Mouse (Mus musculus): ENCODE data around the gene Cdc40. TPM values are rescaled to one million over a fixed set of nuclear protein-coding genes. Genes with fewer than 3 reads are reported as not detected.

Gene Cdc40
- 35.8 and 37.0 TPM in 2 replicates for polyA plus RNA-seq (2015; fragmentation: Nextera tagmentation; extraction: Ambion mirVana)

DNA sequence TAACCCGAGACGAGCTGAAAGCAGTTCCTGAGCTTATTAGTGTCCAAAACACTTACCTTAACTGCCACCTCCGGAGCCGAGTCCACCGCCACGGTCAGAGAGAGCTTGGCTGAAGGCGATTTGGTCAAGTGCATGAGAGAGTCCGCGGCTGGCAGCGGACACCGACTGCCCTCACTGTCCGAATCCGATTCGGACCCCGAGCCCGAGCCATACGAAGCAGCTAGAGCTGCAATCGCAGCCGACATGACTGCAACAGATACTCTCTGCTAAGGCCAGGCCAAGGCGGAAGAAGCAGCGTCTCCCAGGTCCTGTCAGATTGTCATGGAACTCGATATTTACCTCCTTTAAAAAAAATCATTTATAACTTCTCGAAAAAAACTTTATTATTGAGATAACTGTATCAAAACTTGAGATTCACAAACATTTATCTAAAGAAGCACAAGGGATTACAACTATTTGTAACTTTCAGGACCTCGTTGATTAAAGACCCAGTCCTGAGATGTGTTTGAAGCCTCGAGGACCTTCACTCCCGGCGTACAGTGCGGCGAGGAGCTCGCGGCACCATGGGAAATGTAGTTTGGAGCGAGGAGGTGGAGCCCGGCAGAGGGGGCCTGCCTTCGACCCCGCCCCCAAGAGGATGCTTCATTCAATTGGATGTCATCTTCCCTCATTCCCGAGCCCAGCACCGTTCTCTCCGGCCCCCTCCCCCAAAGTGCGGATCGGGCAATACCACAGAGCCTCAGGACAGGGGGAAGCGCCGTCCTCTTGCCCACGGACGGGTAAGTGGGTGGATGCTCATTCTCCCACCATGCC is at the start of gene Cdc40, which contains the start of gene Wasf1:
Cdc40 (minus strand) TSS at position 481 of the 813 bp plus-strand sequence.
Wasf1 (plus strand) TSS at position 645 of the 813 bp plus-strand sequence.
- peak; percentile 95 for DNase-seq (ENCODE audit: low spot score)

DNA sequence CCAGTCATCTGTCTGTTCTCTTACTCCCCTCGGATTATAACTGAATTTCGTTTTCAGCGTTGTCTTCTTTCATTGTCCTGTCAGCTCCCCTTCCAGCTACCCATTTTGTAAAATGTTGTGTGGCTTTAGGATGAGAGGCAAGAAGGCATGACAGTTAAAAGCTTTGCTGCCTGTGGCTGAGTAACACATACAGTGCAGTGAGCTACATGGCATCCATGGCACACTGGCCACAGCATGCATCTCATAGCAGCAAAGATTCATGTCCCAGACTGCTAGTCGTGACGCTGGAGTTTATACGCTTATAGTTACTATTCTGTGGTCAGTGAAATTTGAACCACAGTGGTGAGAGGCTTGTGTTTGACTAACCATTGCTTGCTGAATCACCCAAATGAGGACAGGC is 36.4 kb upstream of the Cdc40 start:
- no peak for DNase-seq (ENCODE audit: low spot score)

DNA sequence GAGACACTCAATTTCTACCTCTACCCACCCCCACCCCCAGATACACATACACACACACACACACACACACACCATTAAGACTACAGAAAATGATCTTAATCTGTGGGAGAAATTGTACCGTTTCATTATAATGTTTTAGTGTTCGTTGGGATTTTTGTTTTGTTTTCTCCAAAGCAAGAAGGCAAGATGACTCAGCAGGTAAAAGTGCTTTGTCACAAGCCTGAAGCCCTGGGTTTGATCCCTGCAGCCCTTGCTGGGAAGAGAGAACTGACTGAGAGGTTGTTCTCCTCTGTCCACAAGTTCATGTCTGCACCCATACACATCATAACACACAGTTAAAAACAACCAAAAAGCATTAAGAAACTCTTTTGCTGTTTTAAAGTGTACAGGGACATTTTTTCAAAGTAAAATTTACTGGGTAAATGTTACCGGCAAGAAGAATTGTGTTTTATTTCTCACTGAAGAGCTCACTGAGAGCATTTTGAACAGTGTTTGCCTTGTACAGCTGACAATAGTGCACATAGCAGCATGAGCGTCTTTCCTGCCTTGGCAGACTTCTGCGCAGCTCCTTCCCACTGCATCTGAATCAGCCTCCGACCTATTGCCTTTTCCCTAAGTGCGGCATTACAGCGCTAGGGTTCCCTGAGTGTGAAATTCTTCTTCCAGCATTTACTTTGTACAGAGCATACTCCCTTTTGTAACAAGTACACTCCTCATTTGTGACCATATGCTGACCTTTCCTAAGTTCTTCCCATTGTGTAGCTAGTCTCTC is 35.7 kb upstream of the Cdc40 start:
- DNase-seq (ENCODE audit: low spot score) = no peak

DNA sequence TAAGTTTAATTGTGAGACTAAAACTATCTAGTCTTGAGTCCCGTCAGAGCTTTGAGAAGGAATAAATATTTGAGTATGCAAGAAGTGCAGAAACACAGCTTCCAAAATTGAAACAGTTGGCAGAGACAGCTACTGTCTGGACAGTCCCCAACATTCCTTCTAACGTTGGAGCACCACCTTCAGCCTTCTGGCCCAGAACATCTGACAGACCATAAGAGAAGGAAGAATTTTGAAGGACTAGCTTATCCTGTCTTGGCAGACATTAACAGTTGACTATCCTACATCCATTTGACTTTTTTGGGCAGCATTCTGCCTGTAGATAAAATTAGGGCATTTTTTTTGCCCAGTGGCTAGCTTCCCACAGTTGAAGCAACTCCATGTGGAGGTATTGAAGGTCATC is 32.1 kb upstream of the Cdc40 start:
- no peak for DNase-seq (ENCODE audit: low spot score)

DNA sequence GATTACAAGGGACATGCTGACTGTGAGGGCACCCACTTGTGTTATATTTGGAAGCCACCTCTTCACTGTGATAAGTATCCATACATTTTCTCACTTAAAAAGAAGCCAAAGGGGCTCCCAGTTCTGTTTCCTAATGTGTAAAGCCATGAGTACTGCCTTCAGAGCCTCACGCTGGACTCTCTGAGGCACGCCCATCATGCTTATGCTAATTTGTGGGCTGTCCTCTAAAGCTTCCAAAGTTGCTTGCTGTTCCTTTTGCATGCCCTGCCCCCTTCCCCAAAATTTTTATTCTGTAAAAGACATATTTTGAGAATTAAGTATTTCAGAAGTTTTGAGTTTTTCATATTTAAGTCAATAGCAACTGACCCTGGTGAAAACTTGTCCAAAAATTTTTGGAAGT is 27.7 kb upstream of the Cdc40 start:
- DNase-seq (ENCODE audit: low spot score) = no peak

DNA sequence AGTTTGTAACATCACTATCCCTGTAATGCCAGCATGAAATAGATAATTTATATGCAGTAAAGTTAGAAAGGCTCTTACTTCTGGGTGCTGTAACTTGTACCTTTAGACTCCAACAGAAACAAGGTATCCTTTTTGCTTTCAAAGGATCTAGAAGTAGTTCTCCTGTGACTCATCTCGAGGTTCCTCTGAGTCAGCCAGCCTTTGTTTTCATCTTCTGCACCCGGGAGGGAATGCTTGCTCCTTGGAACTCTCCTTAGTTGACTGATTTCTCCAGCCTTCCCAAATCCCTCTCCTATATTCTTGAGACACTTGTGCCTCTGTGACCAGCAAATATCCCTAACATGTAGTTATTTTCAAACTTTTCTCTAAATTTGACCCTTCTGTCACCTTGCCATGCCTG is 25.5 kb upstream of the Cdc40 start:
- no peak for DNase-seq (ENCODE audit: low spot score)

DNA sequence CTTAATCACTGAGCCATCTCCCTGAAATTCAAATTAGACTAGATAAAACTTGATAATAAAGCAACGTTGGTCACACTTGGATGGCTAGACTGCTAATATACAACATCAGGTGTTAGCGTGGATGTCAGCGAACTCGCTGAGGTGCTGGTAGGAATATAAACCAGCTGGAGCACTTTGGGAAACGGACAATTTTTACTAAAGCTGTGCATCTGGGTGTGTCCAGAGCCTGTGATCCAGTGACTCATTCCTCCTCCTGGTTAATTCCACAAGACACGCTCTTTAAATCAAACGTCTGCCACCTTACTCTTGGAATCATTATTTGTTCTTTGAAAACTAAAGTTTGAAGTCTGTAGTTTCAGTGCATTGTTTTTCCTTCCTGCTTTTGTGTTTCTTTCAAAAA is 23.7 kb upstream of the Cdc40 start:
- DNase-seq (ENCODE audit: low spot score) = no peak

DNA sequence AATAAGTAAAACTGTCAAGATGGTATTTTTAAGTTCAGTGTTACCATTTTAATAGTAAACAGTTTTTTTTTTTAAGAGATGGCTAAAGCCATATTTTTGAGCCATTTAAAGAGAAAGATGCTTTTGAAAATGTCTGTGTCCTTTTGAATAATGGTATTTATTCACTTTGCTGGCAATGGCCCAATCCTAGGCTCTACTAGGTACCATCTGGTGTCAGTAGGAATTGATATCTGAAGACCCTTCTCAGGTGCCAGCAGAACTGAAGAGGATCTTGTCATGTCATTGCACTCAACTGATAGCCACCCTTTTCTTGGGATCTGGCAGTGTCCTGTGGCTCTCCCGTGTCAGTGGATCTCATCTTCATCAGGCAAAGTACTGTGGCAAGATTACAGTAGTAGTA is 23.0 kb upstream of the Cdc40 start:
- no peak for DNase-seq (ENCODE audit: low spot score)

DNA sequence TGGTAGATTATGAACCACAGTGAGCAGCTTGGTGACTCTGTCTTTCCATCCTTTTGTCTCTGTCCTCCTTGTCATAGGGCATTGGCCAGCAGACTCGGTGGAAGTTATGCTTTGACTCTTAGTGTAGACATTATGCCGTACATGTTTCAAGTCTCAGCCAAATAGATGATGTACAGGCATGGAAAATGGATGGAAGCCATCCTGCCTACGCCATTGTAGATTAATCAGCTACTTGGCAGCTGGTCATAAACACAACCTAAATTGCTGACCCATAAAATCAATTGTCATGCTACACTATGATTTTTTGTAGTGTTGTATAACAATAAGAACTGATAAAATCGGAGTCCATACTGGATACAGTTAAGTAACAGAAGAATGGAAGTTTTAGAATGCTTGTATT is 18.7 kb upstream of the Cdc40 start:
- no peak for DNase-seq (ENCODE audit: low spot score)

DNA sequence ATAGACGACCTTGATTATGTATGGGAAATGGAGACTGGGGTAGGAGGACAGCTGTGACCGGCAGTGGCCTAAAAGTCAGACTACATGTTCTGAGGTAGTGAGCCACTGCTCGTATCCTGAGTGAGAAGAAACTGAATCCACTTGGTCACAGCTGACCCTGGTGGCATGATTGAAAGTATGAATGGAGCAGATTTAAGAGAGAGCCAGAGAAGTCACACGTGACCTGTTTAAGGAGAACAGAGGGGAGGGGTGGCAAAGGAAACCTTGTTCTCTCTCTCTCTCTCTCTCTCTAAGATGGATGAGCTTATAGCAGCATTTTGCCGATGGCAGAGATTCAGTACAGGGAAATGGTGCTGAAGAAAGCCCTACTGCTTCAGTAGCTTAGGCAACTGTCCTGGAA is 13.5 kb upstream of the Cdc40 start:
- DNase-seq (ENCODE audit: low spot score) = no peak

DNA sequence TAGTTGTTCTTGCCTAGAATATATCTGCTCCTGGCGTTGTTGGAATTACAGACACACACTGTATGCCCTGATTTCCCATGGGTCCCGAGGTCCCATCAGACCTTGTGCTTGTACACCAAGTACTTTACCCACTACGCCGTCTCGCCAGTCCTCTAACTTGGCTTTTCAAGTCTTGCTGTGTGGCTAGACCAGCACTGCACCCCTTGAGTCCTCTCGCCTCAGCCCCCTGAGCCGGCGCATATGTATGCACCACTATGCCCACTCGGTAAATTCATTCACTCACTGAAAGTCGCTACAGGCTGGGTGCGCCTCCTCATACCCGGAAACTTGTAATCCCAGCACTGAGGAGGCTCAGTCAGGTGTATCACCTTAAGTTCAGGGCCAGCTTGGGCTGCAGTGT is 12.7 kb upstream of the Cdc40 start:
- no peak for DNase-seq (ENCODE audit: low spot score)

DNA sequence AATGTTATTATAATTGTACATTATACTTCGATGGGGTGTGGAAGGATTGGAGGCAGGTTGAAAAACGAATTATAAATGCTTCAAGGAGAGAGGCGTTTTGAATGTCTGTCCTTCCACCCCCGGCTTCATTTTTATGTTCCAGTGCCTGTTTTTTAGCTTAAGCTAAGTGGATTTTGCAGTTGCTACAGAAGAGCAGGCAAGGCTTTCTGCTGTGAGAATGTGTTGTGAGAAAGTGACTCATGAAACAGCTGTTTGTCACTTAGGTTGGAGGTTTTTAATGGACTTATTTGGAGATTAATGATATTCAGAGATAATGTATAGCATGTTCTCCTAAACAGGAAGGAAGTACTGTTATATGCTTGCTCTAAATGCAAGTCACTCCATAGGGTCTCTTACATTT is 6.0 kb upstream of the Cdc40 start:
- DNase-seq (ENCODE audit: low spot score) = no peak

DNA sequence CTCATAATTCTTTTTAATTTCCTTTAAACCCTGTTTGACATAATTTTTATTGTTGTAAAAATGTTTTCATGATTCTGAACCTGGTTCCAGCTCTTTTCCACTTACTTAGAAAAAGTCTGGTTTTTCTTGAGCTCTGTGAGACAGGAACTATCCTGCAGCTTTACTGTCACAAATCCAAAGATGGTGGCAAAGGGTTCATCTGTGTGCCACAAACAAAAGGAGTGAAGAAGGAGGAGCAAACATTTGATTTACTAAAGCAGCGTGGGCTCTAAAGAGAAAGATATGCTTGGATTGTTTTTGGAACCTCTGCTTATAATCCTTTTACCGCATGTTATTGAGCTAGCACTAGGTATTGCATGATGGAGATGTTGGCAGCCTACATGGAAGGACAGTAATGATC is 4.2 kb upstream of the Cdc40 start:
- DNase-seq (ENCODE audit: low spot score) = no peak

DNA sequence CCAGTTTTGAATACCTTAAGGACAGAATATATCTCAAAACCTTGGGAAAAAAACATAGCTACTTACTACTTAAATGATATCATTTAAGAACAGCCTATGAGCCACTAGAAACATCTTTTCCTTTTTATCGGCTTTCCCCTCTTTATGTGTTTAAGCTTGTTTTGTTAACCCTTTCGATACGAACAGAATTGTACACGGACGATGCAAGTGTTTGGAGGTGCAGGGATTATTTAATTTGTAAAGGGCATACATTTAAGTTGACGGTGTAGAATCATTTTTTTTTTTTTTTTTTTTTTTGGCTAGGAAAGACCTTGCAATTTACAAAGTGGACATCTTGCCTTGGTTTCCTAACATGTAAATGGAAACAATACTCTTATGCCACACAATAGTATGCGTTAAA is 2.3 kb upstream of the Cdc40 start:
- no peak for DNase-seq (ENCODE audit: low spot score)

DNA sequence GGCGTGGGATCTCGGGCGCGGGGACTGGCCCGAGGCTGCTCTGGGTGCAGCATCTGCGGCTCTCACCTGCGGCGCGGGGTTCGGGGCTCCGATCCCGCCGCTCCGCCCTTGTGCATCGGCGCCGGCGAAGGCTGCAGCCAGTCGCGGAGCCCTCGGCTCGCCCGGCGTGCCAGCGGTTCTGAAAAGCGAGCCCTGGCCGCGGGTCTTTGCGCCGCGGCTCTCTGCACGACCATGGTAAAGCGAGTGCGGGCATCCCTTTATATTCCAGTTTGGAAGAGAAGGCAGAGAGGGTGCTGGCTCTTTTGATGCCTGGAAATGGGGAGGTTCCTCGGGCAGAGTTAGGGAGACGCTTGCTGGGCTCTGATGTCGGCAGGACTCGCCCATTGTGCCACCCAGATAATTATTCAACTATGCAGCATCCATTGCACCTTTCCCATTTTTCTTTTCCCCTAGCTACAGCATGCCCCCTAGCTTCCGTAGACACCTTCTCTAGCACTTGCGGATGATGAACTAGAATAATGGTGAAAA is 1.2 kb upstream of the Cdc40 start:
- peak; percentile 15 for DNase-seq (ENCODE audit: low spot score)

DNA sequence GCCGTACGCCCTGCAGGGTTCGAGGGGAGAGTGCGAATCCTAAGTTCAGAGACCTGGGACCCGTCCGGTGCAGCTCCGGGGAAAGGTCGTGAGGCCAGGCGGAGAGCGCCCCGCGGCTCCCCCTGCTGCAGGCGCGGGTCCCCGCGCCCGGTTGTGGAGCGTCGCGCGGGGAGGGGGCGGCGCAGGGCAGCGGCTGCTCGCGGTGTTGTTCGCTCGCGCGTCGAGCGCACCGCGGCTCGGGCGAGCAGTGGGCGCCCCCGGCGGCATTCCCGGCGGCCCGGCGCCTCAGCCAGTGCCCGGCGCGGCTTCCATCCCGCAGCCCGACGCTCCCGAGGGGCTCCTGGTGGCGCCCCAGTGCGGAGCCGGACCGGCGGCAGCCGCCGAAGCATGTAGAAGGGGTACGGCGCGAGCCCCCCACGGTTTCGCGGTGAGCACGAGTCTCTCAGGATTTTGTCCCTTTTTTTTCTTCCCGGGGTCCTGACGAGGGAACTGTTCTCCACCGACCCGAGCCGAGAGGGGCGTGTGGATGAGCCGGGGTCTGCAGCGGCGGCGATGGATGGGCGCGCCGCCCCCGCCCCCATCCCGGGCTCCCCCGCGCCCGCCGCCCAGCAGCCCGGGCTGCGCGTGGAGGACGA is 650 bp upstream of the Cdc40 start:
- peak; percentile 10 for DNase-seq (ENCODE audit: low spot score)

DNA sequence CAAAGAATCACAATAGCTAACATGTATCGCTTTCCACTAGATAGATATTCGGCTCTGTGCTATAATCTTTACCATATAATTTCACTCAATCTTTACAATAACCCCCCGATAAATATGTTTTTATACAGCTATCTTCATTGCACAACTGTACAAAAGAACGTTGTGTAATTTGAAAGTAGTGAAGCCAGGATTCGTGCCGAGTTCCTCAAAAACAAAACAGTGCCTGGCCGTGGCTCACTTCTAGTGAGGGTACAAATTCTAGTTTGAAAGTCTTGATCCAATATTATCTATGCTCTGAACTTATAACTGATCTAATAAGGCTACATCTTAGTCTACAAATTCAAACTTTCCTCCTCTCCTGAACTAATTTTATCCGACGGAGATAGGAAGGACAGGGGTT is 778 bp downstream of the Cdc40 start:
- DNase-seq (ENCODE audit: low spot score) = peak; percentile 15

DNA sequence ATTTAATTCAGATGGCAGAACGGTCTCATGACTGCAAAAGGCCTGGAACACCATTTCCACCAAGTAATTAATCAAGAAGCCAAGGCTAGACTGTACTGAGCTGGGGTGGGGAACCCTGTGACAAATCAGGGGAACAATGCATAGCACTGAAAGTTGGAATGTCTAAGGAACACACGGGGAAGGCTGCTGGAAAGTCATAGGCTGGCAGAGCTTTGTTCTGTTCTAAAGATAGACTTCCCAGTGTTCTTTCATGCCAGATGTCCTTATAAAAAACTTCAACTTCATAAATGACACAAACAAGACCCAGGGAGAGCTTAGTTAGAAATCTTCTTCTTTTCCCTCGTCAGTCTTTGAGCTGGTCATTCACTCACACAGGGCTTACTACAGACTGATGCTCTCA is 1.9 kb downstream of the Cdc40 start:
- DNase-seq (ENCODE audit: low spot score) = no peak

DNA sequence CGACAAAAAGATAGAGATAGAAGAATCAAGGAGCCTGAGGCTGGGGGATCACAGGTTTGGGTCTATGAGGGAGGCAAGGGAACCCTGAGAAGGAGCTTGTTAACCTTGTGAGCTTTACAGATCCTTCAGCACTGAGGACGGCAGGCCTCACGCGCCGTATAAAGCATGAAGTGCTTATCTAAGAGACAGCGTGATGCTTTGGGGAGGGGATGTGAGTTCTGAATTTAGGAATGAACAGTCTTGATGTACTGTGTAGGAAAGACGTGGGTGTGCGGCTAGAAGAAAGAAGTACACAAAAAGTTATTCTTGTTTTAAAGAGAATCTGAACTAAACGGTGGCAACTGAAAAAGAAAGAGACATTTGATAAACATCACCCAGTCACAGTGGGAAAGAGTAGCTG is 3.1 kb downstream of the Cdc40 start:
- no peak for DNase-seq (ENCODE audit: low spot score)

DNA sequence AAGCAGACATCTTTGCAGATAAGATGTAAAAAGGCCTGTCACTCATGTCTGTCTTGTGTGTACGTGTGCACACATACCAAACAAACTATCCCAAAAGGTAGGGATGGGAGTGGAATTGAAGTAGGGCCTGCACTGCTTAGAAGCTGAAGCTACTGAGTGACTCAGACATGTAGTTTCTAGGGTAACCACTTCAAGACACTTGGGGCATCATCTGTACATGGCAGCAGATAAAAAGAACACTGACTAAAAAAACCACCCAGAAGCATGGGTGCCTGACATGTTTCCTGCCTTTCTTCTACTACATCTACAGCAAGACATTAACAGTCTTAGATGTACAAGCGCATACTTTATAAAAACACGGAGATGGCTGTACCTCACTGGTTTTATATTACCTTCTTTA is 4.9 kb downstream of the Cdc40 start:
- peak; percentile 15 for DNase-seq (ENCODE audit: low spot score)

DNA sequence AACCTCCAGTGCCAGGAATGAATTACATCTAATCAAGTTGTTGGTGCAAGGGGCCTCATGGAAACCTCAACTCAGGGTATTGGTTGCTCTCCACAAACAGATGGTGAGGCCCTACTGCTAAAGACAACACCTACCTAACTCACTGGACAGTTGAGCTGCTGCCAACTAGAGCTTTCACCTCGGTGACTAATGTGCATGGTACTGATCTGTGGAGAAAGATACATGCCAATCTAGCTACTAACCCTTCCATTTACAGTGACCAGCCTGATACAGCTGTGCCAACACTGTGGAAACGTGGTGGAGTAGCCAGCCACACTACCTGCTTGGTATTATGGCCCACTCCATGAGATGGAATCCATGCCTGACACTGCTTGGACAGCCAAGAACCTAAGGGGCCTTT is 11.1 kb downstream of the Cdc40 start:
- no peak for DNase-seq (ENCODE audit: low spot score)

DNA sequence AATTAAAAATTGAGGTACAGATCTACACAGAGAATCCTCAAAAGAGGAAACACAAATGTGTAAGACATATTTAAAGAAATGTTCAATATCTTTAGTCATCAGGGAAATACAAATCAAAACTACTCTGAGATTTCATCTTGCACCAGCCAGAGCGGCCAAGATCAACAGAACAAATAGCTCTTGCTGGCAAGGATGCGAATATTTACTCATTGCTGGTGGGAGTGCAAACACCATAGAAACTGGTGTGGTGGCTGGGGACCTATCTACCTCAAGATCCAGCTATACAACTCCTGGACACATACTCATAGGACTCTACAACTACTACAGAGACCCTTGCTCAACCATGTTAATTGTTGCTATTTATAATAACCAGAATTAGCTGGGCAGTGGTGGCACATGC is 11.8 kb downstream of the Cdc40 start:
- DNase-seq (ENCODE audit: low spot score) = no peak
